Mouse (Mus musculus): Measurements from ENCODE around the gene Fam184a. TPM values are rescaled to one million over a fixed set of nuclear protein-coding genes. Genes with fewer than 3 reads are reported as not detected.
"Not testable (repeated sequence)": the region's sequence is repeated elsewhere in the genome, so short reads cannot be mapped to it uniquely, and the experiment has no call there.

Gene Fam184a
- polyA plus RNA-seq, 1 experiment: 3.9 TPM

DNA sequence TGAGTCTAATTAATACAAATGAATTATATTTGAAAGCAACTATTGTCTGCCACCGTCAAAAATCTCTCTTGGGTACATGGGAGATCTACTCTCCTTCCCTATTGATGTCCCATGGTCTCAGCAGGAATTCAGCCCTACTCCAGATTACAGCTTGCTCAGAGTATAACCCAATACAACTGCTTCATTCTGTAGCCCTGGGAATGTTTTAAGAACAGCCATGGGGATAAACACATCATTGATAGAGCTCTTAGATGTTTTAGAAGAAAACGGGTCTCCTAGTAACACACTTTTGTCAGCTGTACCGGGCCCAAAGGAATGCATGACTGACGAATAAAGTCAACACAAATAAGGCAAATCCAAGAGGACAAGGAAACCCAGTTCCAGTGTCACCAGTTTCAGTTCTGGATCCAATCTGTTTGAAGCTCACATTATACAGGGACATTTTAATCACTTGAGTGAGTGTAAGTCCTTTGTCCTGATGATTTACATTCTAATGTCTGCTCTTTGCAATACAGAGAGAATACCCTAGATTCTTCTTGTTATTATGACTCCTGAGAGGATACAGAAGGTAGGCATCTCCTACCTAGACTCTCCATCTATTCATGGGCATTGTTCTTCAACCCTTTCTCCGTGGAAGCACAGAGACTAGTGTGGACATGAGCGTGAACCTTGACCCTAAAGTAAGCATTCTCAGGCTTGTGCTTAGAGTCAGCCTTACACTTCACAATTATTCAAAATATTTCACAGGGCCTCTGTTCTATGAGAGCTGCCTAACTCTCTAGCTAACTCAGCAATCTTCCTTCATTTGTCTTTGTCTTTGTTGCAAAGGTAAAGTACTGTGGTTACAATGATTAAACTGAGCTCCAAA is 71.0 kb downstream of the Fam184a start:
- 81% methylated on average over 6 of the region's 6 CpGs for WGBS
- TF ChIP-seq POLR2A (IDR thresholded peaks at IDR 0.05; ENCODE audit: low read depth, low read length) (no peak), CTCF (conservative IDR thresholded peaks at IDR 0.05; ENCODE audit: insufficient read depth, insufficient read length, low read depth, low read length) (no peak)
- Histone ChIP-seq H3K27me3 (replicated peaks; ENCODE audit: control insufficient read depth, insufficient read depth, low read length) (no peaks in the 10 kb centered on the region), H3K27ac (ENCODE audit: insufficient read depth, low read depth, low read length) (no peak overlapping the region), H3K4me1 (ENCODE audit: control insufficient read depth, insufficient read depth, low read length) (no peaks in the 10 kb centered on the region), H3K36me3 (ENCODE audit: control insufficient read depth, insufficient read depth, low read length) (no peaks in the 10 kb centered on the region), H3K4me3 (ENCODE audit: insufficient read depth, low read depth, low read length) (no peak overlapping the region)
- DNase-seq: no peak

DNA sequence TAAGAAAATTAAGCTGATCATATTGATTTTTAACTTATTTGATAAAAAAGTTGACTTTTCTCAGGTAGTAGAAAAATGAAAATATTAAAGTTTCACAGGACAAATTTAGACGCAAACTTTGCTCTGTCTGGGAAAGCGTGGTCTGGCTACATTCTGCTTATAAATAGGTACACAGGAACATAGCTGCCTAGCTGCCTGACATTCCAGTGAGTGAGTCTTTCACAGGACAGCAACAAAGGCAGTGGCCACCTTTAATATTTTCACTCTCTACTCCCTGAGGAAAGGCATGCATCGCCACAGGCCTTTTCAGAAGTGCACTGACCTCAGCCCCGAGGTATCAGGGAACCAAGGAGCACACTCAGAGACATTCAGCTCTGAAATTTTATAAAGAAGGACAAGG is 89.1 kb downstream of the Fam184a start:
- Histone ChIP-seq H3K36me3 (ENCODE audit: control insufficient read depth, insufficient read depth, low read length) (no peaks in the 10 kb centered on the region; the same call in 1 of the 2 replicates), H3K27ac (ENCODE audit: insufficient read depth, low read depth, low read length) (no peak overlapping the region), H3K4me3 (ENCODE audit: insufficient read depth, low read depth, low read length) (no peak overlapping the region), H3K27me3 (replicated peaks; ENCODE audit: control insufficient read depth, insufficient read depth, low read length) (no peaks in the 10 kb centered on the region), H3K4me1 (ENCODE audit: control insufficient read depth, insufficient read depth, low read length) (no peaks in the 10 kb centered on the region)
- DNase-seq: no peak
- 85% methylated on average over 4 of the region's 4 CpGs for WGBS
- TF ChIP-seq POLR2A (IDR thresholded peaks at IDR 0.05; ENCODE audit: low read depth, low read length) (no peak), CTCF (conservative IDR thresholded peaks at IDR 0.05; ENCODE audit: insufficient read depth, insufficient read length, low read depth, low read length) (no peak)

DNA sequence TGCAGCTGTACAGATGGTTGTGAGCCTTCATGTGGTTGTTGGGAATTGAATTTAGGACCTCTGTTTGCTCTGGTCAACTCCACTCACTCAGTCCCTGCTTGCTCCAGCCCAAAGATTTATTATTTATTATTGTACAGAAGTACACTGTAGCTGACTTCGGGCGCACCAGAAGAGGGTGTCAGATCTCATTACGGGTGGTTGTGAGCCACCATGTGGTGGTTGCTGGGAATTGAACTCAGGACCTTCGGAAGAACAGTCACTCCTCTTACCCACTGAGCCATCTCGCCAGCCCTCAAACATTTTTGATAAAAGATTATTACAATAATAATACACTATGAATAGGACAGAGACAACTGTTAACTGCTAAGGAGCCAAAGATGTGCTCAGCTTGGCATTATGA is 96.7 kb downstream of the Fam184a start:
- peak; percentile 19 for DNase-seq
- TF ChIP-seq CTCF (conservative IDR thresholded peaks at IDR 0.05; ENCODE audit: insufficient read depth, insufficient read length, low read depth, low read length): peak; percentile 28
- H3K4me3 ChIP-seq (ENCODE audit: insufficient read depth, low read depth, low read length); H3K4me1 ChIP-seq (ENCODE audit: control insufficient read depth, insufficient read depth, low read length); H3K36me3 ChIP-seq (ENCODE audit: control insufficient read depth, insufficient read depth, low read length); H3K27me3 ChIP-seq (replicated peaks; ENCODE audit: control insufficient read depth, insufficient read depth, low read length); H3K27ac ChIP-seq (ENCODE audit: insufficient read depth, low read depth, low read length): not testable (repeated sequence)
- 62% methylated on average over 5 of the region's 5 CpGs for WGBS

- Histone ChIP-seq H3K4me3 (ENCODE audit: insufficient read depth, low read depth, low read length) (no peak overlapping the region), H3K27me3 (replicated peaks; ENCODE audit: control insufficient read depth, insufficient read depth, low read length) (no peaks in the 10 kb centered on the region), H3K4me1 (ENCODE audit: control insufficient read depth, insufficient read depth, low read length) (no peaks in the 10 kb centered on the region), H3K27ac (ENCODE audit: insufficient read depth, low read depth, low read length) (no peak overlapping the region), H3K36me3 (ENCODE audit: control insufficient read depth, insufficient read depth, low read length) (peaks cover 1% of the 10 kb centered on the region)
- WGBS: 83% methylated on average over 2 of the region's 2 CpGs
- TF ChIP-seq CTCF (conservative IDR thresholded peaks at IDR 0.05; ENCODE audit: insufficient read depth, insufficient read length, low read depth, low read length) (no peak), POLR2A (IDR thresholded peaks at IDR 0.05; ENCODE audit: low read depth, low read length) (no peak)
- no peak for DNase-seq
These were observed 100.2 kb downstream of the Fam184a start for GRCm38 (mm10) chr10:53650683-53651082.

GRCm38 (mm10) chr10:53641507-53641906 is 109.4 kb downstream of the Fam184a start:
- TF ChIP-seq POLR2A (IDR thresholded peaks at IDR 0.05; ENCODE audit: low read depth, low read length): no peak
- TF ChIP-seq CTCF (conservative IDR thresholded peaks at IDR 0.05; ENCODE audit: insufficient read depth, insufficient read length, low read depth, low read length): 0 out of 2 replicates have a peak, but pooled peaks have one; percentile 18
- Histone ChIP-seq H3K27ac (ENCODE audit: insufficient read depth, low read depth, low read length) (no peak overlapping the region), H3K4me3 (ENCODE audit: insufficient read depth, low read depth, low read length) (no peak overlapping the region), H3K4me1 (ENCODE audit: control insufficient read depth, insufficient read depth, low read length) (no peaks in the 10 kb centered on the region), H3K36me3 (ENCODE audit: control insufficient read depth, insufficient read depth, low read length) (no peaks in the 10 kb centered on the region), H3K27me3 (replicated peaks; ENCODE audit: control insufficient read depth, insufficient read depth, low read length) (no peaks in the 10 kb centered on the region)
- peak; percentile 38 for DNase-seq

- TF ChIP-seq CTCF (conservative IDR thresholded peaks at IDR 0.05; ENCODE audit: insufficient read depth, insufficient read length, low read depth, low read length): no peak
- TF ChIP-seq POLR2A (IDR thresholded peaks at IDR 0.05; ENCODE audit: low read depth, low read length): no peak
- Histone ChIP-seq H3K36me3 (ENCODE audit: control insufficient read depth, insufficient read depth, low read length) (no peaks in the 10 kb centered on the region), H3K4me1 (ENCODE audit: control insufficient read depth, insufficient read depth, low read length) (peaks cover 6% of the 10 kb centered on the region; the same call in 1 of the 2 replicates), H3K27ac (ENCODE audit: insufficient read depth, low read depth, low read length) (peak overlapping the region; percentile 5; the same call in 1 of the 2 replicates), H3K4me3 (ENCODE audit: insufficient read depth, low read depth, low read length) (no peak overlapping the region), H3K27me3 (replicated peaks; ENCODE audit: control insufficient read depth, insufficient read depth, low read length) (no peaks in the 10 kb centered on the region)
- WGBS: 38% methylated on average over 13 of the region's 13 CpGs
- DNase-seq: peak; percentile 79
These were observed 115.5 kb downstream of the Fam184a start for GRCm38 (mm10) chr10:53635246-53635971.

GRCm38 (mm10) chr10:53634160-53634559 is 116.8 kb downstream of the Fam184a start:
- DNase-seq: no peak
- Histone ChIP-seq H3K27ac (ENCODE audit: insufficient read depth, low read depth, low read length) (no peak overlapping the region), H3K27me3 (replicated peaks; ENCODE audit: control insufficient read depth, insufficient read depth, low read length) (no peaks in the 10 kb centered on the region), H3K4me1 (ENCODE audit: control insufficient read depth, insufficient read depth, low read length) (peaks cover 6% of the 10 kb centered on the region; the same call in 1 of the 2 replicates), H3K4me3 (ENCODE audit: insufficient read depth, low read depth, low read length) (no peak overlapping the region), H3K36me3 (ENCODE audit: control insufficient read depth, insufficient read depth, low read length) (no peaks in the 10 kb centered on the region)
- TF ChIP-seq POLR2A (IDR thresholded peaks at IDR 0.05; ENCODE audit: low read depth, low read length) (no peak), CTCF (conservative IDR thresholded peaks at IDR 0.05; ENCODE audit: insufficient read depth, insufficient read length, low read depth, low read length) (no peak)
- WGBS: 80% methylated on average over 10 of the region's 10 CpGs

DNA sequence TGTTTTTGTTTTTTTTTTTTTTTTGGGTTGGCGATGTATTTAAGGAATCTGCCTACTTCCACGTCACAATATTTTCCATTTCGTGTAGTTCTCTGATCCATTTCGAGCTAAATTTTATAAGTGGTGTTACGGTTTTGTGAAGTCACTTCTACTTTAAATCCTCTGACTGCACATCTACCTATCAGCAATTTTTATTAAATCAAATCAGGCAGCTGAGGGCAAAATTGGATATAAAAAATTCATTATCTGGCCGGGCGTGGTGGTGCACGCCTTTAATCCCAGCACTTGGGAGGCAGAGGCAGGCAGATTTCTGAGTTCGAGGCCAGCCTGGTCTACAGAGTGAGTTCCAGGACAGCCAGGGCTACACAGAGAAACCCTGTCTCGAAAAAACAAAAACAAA is 120.6 kb downstream of the Fam184a start, which contains the start of gene Mcm9:
Gene Mcm9 (minus strand): TSS at position 101 of the 400 bp plus-strand sequence.
- peak within 1 kb of the TSS; percentile 91 for H3K4me3 ChIP-seq (ENCODE audit: insufficient read depth, low read depth, low read length)
- H3K4me1 ChIP-seq (ENCODE audit: control insufficient read depth, insufficient read depth, low read length); H3K36me3 ChIP-seq (ENCODE audit: control insufficient read depth, insufficient read depth, low read length); DNase-seq; H3K27me3 ChIP-seq (replicated peaks; ENCODE audit: control insufficient read depth, insufficient read depth, low read length): not testable (repeated sequence)
- peak within 1 kb of the TSS; percentile 81 for H3K27ac ChIP-seq (ENCODE audit: insufficient read depth, low read depth, low read length)
- WGBS: 53% methylated on average over 10 of the region's 10 CpGs

Measured in kidney, adult 2 months (tissue).